Mouse (Mus musculus): Measurements from ENCODE around the gene Aqp3. TPM values are rescaled to one million over a fixed set of nuclear protein-coding genes. Genes with fewer than 3 reads are reported as not detected.

The Aqp3 gene
- polyA plus RNA-seq, 1 experiment, result 0.05 TPM

DNA sequence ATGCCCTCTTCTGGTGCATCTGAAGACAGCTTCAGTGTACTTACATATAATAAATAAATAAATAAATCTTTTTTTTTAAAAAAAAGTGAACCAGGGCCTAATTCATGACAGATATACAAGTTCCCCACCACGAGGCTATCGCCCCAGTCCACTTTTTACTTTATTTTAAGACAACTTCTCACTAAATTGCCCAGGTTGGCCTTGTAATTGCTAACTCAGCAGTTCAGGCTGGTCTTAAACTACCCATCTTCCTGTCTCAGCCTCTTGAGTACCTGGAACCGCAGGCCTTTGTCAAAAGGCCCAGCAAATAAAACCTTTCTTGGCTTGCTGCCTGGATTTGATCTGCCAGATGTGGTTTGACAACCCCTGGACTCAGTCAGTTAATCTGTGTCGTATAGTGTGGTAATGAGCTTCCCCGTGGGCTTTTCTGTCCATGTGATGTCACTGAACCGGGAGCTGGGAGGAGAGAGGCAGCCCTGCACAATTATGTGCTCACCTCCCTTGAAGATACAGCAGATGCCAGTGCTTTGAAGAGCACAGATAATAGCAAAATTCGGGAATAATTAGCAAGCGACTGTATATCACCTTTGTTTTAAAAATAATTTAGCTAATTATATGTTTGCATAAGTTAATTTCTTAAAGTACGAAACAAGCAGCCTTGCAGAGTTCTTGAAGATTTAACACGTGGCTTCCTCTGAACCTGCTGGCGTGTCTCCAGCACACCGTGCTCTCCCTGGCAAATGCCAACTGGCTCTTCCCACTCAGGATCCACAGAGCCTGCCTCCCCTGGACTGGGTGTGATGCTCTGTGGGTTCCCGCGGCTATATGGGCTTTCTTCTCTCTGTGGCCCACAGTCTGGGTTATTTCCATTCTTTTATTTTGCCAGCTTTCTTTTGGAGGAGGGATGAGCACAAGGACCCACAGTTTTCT, 26.2 kb downstream of the Aqp3 start:
- WGBS, result 40% methylated on average over 14 of the region's 14 CpGs
- Histone ChIP-seq H3K27ac (ENCODE audit: insufficient read depth, low read length) (no peak overlapping the region), H3K4me3 (replicated peaks; ENCODE audit: insufficient read depth, low read depth, low read length) (no peak overlapping the region), H3K27me3 (ENCODE audit: control insufficient read depth, insufficient read depth, low read length) (no peaks in the 10 kb centered on the region), H3K4me1 (ENCODE audit: control insufficient read depth, insufficient read depth, low read length) (no peaks in the 10 kb centered on the region)
- TF ChIP-seq CTCF (IDR thresholded peaks at IDR 0.05; ENCODE audit: borderline replicate concordance, insufficient read depth, low read depth, low read length) (no peak), POLR2A (IDR thresholded peaks at IDR 0.05; ENCODE audit: borderline replicate concordance, insufficient read depth, low read length) (no peak)
- DNase-seq, result peak; percentile 55 to 58

DNA sequence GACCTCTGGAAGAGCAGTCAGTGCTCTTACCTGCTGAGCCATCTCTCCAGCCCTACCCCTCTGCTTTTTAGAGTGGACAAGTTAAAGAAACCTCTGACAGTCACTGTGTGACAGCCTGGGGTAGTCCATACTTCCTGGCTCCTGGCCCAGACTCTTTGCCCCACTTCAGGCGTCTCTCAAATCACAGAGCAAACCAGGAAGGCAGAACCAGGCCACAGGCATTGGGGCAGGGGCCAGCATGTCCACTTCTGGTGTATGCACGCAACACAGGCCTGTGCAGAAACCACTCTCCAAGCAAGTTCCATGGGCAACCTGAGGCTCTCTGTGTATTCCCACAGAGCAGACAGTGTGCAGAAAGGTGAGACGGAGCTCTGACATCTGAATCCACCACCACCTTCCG, 32.8 kb downstream of the Aqp3 start:
- no peak for DNase-seq
- H3K4me3 ChIP-seq (replicated peaks; ENCODE audit: insufficient read depth, low read depth, low read length), result no peak overlapping the region
- H3K4me1 ChIP-seq (ENCODE audit: control insufficient read depth, insufficient read depth, low read length), result no peaks in the 10 kb centered on the region
- 86% methylated on average over 4 of the region's 4 CpGs for WGBS
- TF ChIP-seq CTCF (IDR thresholded peaks at IDR 0.05; ENCODE audit: borderline replicate concordance, insufficient read depth, low read depth, low read length) (no peak), POLR2A (IDR thresholded peaks at IDR 0.05; ENCODE audit: borderline replicate concordance, insufficient read depth, low read length) (no peak)
- H3K27ac ChIP-seq (ENCODE audit: insufficient read depth, low read length), result no peak overlapping the region
- H3K27me3 ChIP-seq (ENCODE audit: control insufficient read depth, insufficient read depth, low read length), result no peaks in the 10 kb centered on the region

DNA sequence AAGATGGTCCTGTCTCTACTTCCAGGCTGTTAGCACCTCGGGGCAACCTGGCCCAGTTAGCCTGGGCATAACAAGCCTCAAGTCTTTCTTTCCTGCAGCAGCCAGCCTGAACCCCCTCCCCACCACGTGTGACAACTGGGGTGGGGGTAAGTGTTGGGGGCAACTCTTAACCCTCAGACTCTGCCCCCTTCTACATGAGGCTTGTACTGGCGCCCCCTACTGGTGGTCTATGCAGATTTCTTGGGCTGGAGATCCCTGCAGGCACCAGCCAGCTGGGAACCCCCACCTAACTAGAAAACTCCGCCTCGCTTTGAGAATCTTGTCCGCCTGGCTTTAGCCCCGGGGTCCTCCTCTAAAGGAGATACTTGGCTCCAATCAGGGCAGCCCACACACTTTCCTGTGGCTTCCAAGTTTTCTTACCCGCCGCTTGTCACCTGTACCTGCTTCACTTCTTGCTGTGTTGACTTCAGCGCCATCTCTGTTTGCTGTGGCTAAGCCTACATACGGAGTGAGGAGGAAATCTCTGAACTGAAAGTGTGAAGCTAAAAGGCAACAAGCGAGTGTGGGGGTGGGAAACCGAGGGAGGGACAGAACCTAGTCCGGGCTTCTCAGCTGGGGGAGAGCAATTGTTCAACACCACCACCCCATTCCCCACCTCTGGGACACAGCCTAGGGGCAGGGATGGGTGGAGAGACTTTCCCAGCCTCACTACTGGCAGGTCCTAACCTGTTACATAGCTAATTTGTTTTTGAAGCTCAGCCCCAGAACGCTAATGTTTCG, 33.9 kb downstream of the Aqp3 start:
- WGBS, result 29% methylated on average over 16 of the region's 16 CpGs
- DNase-seq, result no peak

DNA sequence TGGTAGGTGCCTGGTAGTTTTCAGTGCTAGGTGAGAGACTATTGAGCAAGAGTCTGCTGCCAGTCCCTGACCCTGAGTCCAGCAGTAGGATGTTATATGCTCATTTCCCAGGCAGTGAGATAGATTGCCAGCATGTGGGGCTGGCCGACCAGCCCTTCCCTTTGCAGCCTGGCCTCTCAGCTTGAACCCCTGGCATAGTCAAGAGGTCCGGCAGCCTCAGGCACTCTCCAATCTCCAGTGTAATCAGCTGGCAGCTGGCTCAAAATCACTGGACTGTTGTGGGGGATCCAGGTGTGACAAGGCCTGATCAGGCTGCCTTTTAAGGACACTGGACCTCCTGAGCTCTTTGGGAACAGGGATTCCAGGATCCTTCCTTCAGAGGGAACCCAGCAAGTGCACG, 34.6 kb downstream of the Aqp3 start:
- WGBS, result 49% methylated on average over 3 of the region's 3 CpGs
- no peaks in the 10 kb centered on the region for H3K4me1 ChIP-seq (ENCODE audit: control insufficient read depth, insufficient read depth, low read length)
- no peak overlapping the region for H3K4me3 ChIP-seq (replicated peaks; ENCODE audit: insufficient read depth, low read depth, low read length)
- no peak for DNase-seq
- TF ChIP-seq POLR2A (IDR thresholded peaks at IDR 0.05; ENCODE audit: borderline replicate concordance, insufficient read depth, low read length), result no peak
- TF ChIP-seq CTCF (IDR thresholded peaks at IDR 0.05; ENCODE audit: borderline replicate concordance, insufficient read depth, low read depth, low read length), result no peak
- no peak overlapping the region for H3K27ac ChIP-seq (ENCODE audit: insufficient read depth, low read length)
- no peaks in the 10 kb centered on the region for H3K27me3 ChIP-seq (ENCODE audit: control insufficient read depth, insufficient read depth, low read length)

More for the DNA sequence above, 33.9 kb downstream of the Aqp3 start:
- Histone ChIP-seq H3K4me3 (replicated peaks; ENCODE audit: insufficient read depth, low read depth, low read length) (no peak overlapping the region), H3K27ac (ENCODE audit: insufficient read depth, low read length) (no peak overlapping the region), H3K27me3 (ENCODE audit: control insufficient read depth, insufficient read depth, low read length) (no peaks in the 10 kb centered on the region), H3K4me1 (ENCODE audit: control insufficient read depth, insufficient read depth, low read length) (no peaks in the 10 kb centered on the region)
- TF ChIP-seq CTCF (IDR thresholded peaks at IDR 0.05; ENCODE audit: borderline replicate concordance, insufficient read depth, low read depth, low read length) (peak; percentile 43; the same call in 1 of the 2 replicates), POLR2A (IDR thresholded peaks at IDR 0.05; ENCODE audit: borderline replicate concordance, insufficient read depth, low read length) (no peak)

DNA sequence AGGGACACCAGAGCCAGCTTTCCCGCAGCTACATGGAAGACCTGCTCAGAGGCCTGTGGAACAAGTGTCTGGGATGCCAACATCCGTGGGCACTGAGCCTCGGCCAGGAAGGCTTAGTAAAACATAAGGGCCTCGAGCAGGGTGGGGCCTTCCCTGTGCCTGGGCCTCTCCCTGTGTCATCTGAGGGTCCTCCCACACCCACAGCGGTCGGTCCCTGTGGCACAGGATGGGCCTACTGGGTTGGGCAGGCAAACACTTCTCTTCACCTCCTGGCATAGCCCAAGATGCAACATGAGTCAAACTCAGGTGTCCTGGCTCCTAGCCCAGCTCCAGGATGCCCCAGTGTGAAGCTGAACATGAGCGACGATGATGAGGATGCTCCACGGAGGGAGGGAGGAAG, 40.6 kb downstream of the Aqp3 start:
- TF ChIP-seq CTCF (IDR thresholded peaks at IDR 0.05; ENCODE audit: borderline replicate concordance, insufficient read depth, low read depth, low read length), result no peak
- TF ChIP-seq POLR2A (IDR thresholded peaks at IDR 0.05; ENCODE audit: borderline replicate concordance, insufficient read depth, low read length), result no peak
- H3K27me3 ChIP-seq (ENCODE audit: control insufficient read depth, insufficient read depth, low read length), result no peaks in the 10 kb centered on the region
- DNase-seq, result peak; percentile 45 to 63
- peaks cover 9% of the 10 kb centered on the region for H3K4me1 ChIP-seq (ENCODE audit: control insufficient read depth, insufficient read depth, low read length)
- no peak overlapping the region for H3K27ac ChIP-seq (ENCODE audit: insufficient read depth, low read length)
- WGBS, result 10% methylated on average over 9 of the region's 9 CpGs
- H3K4me3 ChIP-seq (replicated peaks; ENCODE audit: insufficient read depth, low read depth, low read length), result no peak overlapping the region

DNA sequence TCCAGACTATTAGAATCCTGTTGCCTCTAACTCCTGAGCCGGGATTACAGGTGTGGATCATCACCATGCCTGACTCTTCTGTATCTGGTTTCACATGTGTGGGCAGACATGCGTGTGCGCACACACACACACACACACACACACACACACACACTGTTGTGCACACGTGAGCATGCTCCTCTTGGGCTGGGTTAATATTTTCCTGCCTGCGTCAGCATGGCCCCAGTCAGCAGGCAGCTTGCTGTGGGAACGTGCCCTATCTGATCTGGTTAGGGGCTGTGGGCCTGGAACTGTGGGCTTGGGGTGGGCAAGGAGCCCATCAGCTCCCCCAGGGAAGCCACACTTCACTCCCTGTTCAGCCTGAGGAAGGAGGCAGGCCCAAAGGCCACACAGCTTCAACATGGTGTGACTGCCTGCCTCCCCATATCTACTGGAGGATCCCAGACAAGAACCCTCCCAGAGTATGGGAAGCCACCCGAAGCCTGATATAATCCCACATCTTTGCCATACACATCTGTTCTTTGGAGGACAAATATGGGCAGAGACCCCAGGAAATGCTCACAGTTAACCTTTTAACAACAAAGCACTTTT, 41.1 kb downstream of the Aqp3 start:
- H3K27me3 ChIP-seq (ENCODE audit: control insufficient read depth, insufficient read depth, low read length), result no peaks in the 10 kb centered on the region
- no peak overlapping the region for H3K4me3 ChIP-seq (replicated peaks; ENCODE audit: insufficient read depth, low read depth, low read length)
- TF ChIP-seq CTCF (IDR thresholded peaks at IDR 0.05; ENCODE audit: borderline replicate concordance, insufficient read depth, low read depth, low read length), result no peak
- no peak for TF ChIP-seq POLR2A (IDR thresholded peaks at IDR 0.05; ENCODE audit: borderline replicate concordance, insufficient read depth, low read length)
- H3K4me1 ChIP-seq (ENCODE audit: control insufficient read depth, insufficient read depth, low read length), result peaks cover 9% of the 10 kb centered on the region
- 71% methylated on average over 7 of the region's 7 CpGs for WGBS
- no peak overlapping the region for H3K27ac ChIP-seq (ENCODE audit: insufficient read depth, low read length)
- DNase-seq, result peak in 1 of 2 experiments; percentile 18

DNA sequence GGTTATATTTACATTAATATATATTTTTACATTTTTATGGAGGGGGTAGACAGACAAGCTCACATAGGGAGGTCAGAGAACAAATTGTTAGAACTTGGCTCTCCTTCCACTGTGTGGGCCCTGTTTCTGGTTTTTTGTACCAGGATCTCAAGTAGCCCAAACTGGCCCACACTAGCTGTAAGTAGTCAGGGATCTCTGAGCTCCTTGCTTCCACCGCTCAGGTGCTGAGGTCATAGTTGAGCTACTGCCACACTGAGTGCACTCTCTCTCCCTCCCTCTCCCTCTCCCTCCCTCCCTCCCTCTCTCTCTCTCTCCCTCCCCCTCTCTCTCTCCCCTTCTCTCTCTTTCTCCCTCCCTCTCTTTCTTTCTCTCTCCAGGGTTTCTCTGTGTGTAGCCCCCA, 41.7 kb downstream of the Aqp3 start:
- Histone ChIP-seq H3K27me3 (ENCODE audit: control insufficient read depth, insufficient read depth, low read length) (no peaks in the 10 kb centered on the region), H3K27ac (ENCODE audit: insufficient read depth, low read length) (no peak overlapping the region), H3K4me1 (ENCODE audit: control insufficient read depth, insufficient read depth, low read length) (peaks cover 9% of the 10 kb centered on the region), H3K4me3 (replicated peaks; ENCODE audit: insufficient read depth, low read depth, low read length) (no peak overlapping the region)
- 32% methylated on average over 1 of the region's 1 CpGs for WGBS
- no peak for DNase-seq
- TF ChIP-seq CTCF (IDR thresholded peaks at IDR 0.05; ENCODE audit: borderline replicate concordance, insufficient read depth, low read depth, low read length) (no peak), POLR2A (IDR thresholded peaks at IDR 0.05; ENCODE audit: borderline replicate concordance, insufficient read depth, low read length) (no peak)

All from cerebellum, adult 2 months (tissue).